Mouse (Mus musculus) stomach, embryonic 16.5 days (tissue): ENCODE measurements at regions not wholly inside any gene's neighbourhood (a gene's known extent, or its start where the extent isn't known, plus 50 kb on each side); places are given as distances from the start of the nearest gene placed in this dataset.

Experiments
- ATAC-seq: fragments of 200-750 bp; cut with Nextera tagmentation; 2 replicates; pipeline ENCODE4 v1.8.0; 2017; ENCODE audit warnings: moderate number of reproducible peaks, moderate TSS enrichment; ENCODE audit not compliant: insufficient read depth, low FRiP score
- H3K27ac ChIP-seq: fragments of 300-500 bp; sonication (generic); 2 replicates; pipeline ENCODE4 v1.5.1; 2014; ENCODE audit warnings: low read length
- H3K27me3 ChIP-seq: fragments of 300-500 bp; sonication (generic); 2 replicates; pipeline ENCODE4 v1.6.1; 2014; ENCODE audit warnings: low read length, control low read depth, mixed read lengths; ENCODE audit not compliant: control insufficient read depth, insufficient read depth
- H3K36me3 ChIP-seq: fragments of 300-500 bp; sonication (generic); 2 replicates; pipeline ENCODE4 v1.6.1; 2014; ENCODE audit warnings: low read length; ENCODE audit not compliant: control insufficient read depth, insufficient read depth
- H3K4me1 ChIP-seq: fragments of 300-500 bp; sonication (generic); 2 replicates; pipeline ENCODE4 v1.6.1; 2014; ENCODE audit warnings: low read length, control low read depth, mixed read lengths; ENCODE audit not compliant: control insufficient read depth, insufficient read depth
- H3K4me2 ChIP-seq: fragments of 300-500 bp; sonication (generic); 2 replicates; pipeline ENCODE4 v1.6.1; 2014; ENCODE audit warnings: low read depth, low read length, mixed read lengths
- H3K4me3 ChIP-seq: fragments of 300-500 bp; sonication (generic); replicated peaks from 2 replicates; pipeline ENCODE4 v1.5.1; 2014; ENCODE audit warnings: mild to moderate bottlenecking, low read length
- H3K9ac ChIP-seq: fragments of 300-500 bp; sonication (generic); 2 replicates; pipeline ENCODE4 v1.6.1; 2014; ENCODE audit warnings: low read length
- H3K9me3 ChIP-seq: fragments of 300-500 bp; sonication (generic); replicated peaks from 2 replicates; pipeline ENCODE4 v1.6.1; 2016; ENCODE audit warnings: low read length, control low read depth; ENCODE audit not compliant: control insufficient read depth
- WGBS: fragments of 180-500 bp; shearing (Covaris S2); extraction: QIAGEN DNeasy Blood & Tissue Kit; methylation state at CpG from one replicate; pipeline ENCODE4 v1.1.7; 2014; 5-methylcytosine and 5-hydroxymethylcytosine counted together

DNA sequence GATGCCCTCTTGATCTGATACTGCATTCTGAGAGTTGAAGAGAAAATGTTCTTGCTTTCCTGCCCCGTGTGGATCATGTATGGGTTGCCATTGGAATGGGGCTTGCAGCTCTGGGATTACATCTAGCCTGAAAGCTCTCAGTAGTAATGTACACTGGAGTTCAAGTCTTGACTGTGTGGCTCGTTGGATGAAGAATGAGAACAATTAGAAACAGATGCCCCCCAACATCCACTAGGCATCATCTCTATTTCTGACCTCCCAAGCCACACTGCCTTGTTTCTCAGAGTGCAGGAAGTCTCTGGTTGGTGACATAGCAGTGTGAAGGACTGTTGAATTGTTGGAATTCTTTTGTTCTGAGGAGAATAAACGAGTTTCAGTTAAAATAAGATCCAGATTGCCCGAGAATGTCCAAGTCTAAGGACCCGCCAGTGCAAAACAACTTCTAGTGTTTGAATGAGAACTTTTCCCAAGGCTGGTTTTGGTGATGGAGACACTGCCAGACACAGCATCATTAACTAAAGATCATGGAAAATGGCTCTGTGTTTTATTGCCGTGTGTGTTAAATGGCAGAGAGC, 272.4 kb downstream of the 1500009L16Rik start:
- Histone ChIP-seq H3K9me3 (no peaks in the 10 kb centered on the region), H3K9ac (no peak overlapping the region), H3K4me3 (no peak overlapping the region), H3K27me3 (no peaks in the 10 kb centered on the region), H3K4me1 (peaks cover 12% of the 10 kb centered on the region), H3K36me3 (no peaks in the 10 kb centered on the region), H3K4me2 (no peak overlapping the region), H3K27ac (peak overlapping the region; percentile 72)
- ATAC-seq: no peak
- 39% methylated on average over 6 of the region's 6 CpGs for WGBS

DNA sequence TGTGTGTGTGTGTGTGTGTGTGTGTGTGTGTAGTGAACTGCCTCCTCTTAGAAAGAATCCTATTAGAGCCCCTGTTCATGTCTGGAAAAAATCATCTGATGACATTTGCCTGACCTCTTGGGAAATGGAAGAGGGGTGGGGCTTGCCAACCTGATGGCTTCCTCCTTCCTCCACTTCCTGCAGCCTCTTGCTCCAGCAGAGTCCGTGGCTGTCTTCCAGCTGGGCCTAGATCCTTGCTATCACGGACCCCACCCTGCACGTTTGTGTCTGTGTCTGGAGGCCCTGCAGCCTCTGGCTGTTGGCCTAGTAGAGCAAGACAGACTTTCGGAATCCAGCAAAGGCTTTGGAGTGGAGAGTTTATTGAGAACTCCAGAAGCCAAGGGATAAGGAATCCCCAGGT, 273.2 kb downstream of the 1500009L16Rik start:
- 16% methylated on average over 4 of the region's 4 CpGs for WGBS
- peak overlapping the region; percentile 72; the same call in 1 of the 2 replicates for H3K27ac ChIP-seq
- H3K4me3 ChIP-seq: no peak overlapping the region
- H3K27me3 ChIP-seq: no peaks in the 10 kb centered on the region
- no peaks in the 10 kb centered on the region for H3K9me3 ChIP-seq
- peaks cover 12% of the 10 kb centered on the region for H3K4me1 ChIP-seq
- no peaks in the 10 kb centered on the region for H3K36me3 ChIP-seq
- H3K9ac ChIP-seq: no peak overlapping the region; the same call in 1 of the 2 replicates
- ATAC-seq: peak; percentile 71; the same call in 1 of the 2 replicates
- no peak overlapping the region for H3K4me2 ChIP-seq

GRCm38 (mm10) chr10:83996489-83996888, 273.8 kb downstream of the 1500009L16Rik start:
- Histone ChIP-seq H3K27ac (peak overlapping the region; percentile 44; the same call in 1 of the 2 replicates), H3K36me3 (no peaks in the 10 kb centered on the region), H3K4me2 (no peak overlapping the region), H3K27me3 (no peaks in the 10 kb centered on the region), H3K4me3 (no peak overlapping the region), H3K9me3 (no peaks in the 10 kb centered on the region), H3K9ac (no peak overlapping the region), H3K4me1 (peaks cover 12% of the 10 kb centered on the region)
- no peak for ATAC-seq
- 72% methylated on average over 2 of the region's 2 CpGs for WGBS

DNA sequence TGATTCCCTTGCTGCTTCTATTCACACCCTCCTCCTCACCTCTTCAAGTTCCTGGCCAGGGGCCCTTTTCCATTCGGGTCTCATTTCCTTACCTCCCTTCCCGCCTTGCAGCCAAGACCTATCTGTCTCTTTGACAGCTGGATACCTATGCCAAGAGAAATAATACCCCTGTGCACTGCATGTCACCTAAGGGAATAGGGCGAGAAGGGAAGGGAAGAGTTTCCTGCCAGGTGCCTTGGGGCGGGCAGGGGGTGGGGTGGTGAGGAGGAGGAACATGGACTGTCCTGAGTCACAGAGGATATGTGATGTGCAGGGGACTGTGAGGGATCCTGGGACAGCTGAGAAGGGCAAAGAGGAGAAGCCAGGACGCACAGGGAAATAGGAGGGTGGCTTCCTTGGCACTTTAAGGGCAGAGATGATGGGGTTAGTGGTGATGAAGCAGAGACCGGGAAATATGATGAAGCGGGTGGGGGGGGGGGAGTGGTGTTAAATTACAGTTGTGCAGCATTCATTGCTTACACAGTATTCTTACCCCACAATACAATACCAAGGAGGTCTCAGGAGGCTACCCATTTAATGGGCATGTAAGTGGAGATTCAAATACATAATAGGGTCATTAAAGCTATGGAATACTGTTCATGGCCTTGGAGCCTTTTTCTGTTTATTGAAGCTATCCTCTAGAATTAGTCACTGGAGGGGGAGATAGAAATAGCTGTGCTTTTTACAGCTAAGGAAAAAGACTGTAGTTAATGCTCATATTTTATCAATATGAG, 278.0 kb downstream of the 1500009L16Rik start:
- H3K36me3 ChIP-seq: no peaks in the 10 kb centered on the region
- H3K9ac ChIP-seq: no peak overlapping the region
- no peaks in the 10 kb centered on the region for H3K27me3 ChIP-seq
- 55% methylated on average over 7 of the region's 7 CpGs for WGBS
- no peaks in the 10 kb centered on the region for H3K9me3 ChIP-seq
- ATAC-seq: no peak
- H3K4me1 ChIP-seq: peaks cover 9% of the 10 kb centered on the region
- no peak overlapping the region for H3K4me3 ChIP-seq
- H3K4me2 ChIP-seq: no peak overlapping the region
- no peak overlapping the region for H3K27ac ChIP-seq

DNA sequence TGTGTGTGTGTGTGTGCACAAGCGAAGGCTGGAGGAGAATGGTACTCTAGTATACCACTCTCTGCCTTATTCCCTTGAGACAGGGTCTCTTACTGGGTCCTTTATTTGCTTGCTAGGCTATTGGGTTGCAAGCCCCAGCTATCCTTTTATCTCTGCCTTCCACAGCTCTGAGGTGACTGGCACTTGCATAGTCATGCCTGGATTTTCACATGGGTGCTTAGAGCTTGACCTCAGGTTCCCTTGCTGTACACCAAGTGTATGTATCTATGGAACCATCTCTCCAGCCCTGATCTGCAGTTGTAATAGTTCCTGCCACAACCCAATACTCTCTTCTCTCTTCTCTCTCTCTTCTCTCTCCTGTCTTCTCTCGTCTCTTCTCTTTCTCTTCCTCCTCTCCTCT, 280.1 kb downstream of the 1500009L16Rik start:
- WGBS: 74% methylated on average over 2 of the region's 2 CpGs
- H3K9ac ChIP-seq: no peak overlapping the region
- no peaks in the 10 kb centered on the region for H3K36me3 ChIP-seq
- ATAC-seq: no peak
- H3K9me3 ChIP-seq: no peaks in the 10 kb centered on the region
- H3K4me1 ChIP-seq: no peaks in the 10 kb centered on the region; the same call in 1 of the 2 replicates
- no peak overlapping the region for H3K27ac ChIP-seq
- H3K4me3 ChIP-seq: no peak overlapping the region
- H3K27me3 ChIP-seq: no peaks in the 10 kb centered on the region
- H3K4me2 ChIP-seq: no peak overlapping the region

- Histone ChIP-seq H3K4me2 (no peak overlapping the region), H3K4me1 (no peaks in the 10 kb centered on the region; the same call in 1 of the 2 replicates), H3K27me3 (no peaks in the 10 kb centered on the region), H3K27ac (no peak overlapping the region), H3K9ac (no peak overlapping the region), H3K9me3 (no peaks in the 10 kb centered on the region), H3K4me3 (no peak overlapping the region), H3K36me3 (no peaks in the 10 kb centered on the region)
- ATAC-seq: peak; percentile 33; the same call in 1 of the 2 replicates
- WGBS: 43% methylated on average over 8 of the region's 8 CpGs
Measured at GRCm38 (mm10) chr10:84003601-84004149, 281.0 kb downstream of the 1500009L16Rik start.

DNA sequence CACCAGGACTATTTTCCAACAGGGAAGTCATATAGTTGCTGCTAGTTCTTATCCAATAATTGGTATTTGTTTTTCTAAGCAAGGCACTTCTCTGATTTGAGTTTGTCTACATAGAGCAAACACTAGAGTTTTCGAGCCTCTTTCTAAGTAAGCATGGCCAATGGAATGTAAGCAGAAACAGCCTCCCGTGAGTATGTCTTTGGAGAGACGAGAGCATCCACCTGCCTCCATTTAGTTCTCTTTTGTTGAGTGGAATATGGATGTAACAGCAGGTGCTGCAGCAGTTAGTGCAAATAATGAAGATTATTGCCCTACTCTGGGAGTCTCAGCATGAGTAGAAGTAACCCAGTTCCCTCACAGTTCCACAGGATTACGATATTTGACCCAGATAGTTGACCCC, 286.3 kb downstream of the 1500009L16Rik start:
- Histone ChIP-seq H3K27me3 (no peaks in the 10 kb centered on the region), H3K9me3 (no peaks in the 10 kb centered on the region), H3K4me3 (no peak overlapping the region), H3K9ac (no peak overlapping the region), H3K27ac (no peak overlapping the region), H3K4me1 (no peaks in the 10 kb centered on the region), H3K36me3 (no peaks in the 10 kb centered on the region), H3K4me2 (no peak overlapping the region)
- ATAC-seq: no peak
- WGBS: 55% methylated on average over 4 of the region's 4 CpGs

GRCm38 (mm10) chr10:84019381-84019780, 296.7 kb downstream of the 1500009L16Rik start:
- H3K4me1 ChIP-seq: peaks cover 5% of the 10 kb centered on the region; the same call in 1 of the 2 replicates
- H3K9me3 ChIP-seq: no peaks in the 10 kb centered on the region
- peak overlapping the region; percentile 19; the same call in 1 of the 2 replicates for H3K4me2 ChIP-seq
- ATAC-seq: no peak
- H3K36me3 ChIP-seq: no peaks in the 10 kb centered on the region
- no peak overlapping the region for H3K4me3 ChIP-seq
- WGBS: 16% methylated on average over 9 of the region's 9 CpGs
- no peaks in the 10 kb centered on the region for H3K27me3 ChIP-seq
- H3K9ac ChIP-seq: no peak overlapping the region
- no peak overlapping the region for H3K27ac ChIP-seq

DNA sequence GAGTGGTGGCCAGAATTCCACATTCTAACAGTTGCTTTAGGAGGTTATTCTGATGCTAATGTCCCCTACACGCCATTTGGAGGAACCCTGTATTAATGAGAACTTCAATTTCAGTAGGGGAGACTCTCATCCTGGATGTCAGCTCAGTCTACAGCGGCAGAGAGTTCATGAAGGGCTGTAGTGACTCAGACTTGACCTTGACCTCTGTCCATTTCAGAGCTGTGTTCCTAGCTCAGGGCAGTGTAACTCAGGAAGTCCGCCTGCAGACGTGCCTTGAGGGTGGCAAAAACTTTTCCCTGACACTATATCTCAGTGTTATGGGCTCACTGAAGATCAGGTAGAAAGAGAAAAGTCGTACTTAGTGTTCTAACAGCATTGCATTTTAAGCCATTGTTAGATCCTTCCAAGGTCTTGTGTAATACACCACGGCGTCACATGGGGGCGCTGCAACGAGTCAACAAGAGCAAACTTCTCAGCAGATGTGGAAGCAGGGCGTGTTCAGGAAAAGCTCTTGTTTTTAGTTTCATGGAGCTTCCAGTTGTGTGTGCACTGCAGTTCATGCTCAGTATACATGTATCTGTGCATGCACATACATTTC, 297.5 kb downstream of the 1500009L16Rik start:
- H3K4me3 ChIP-seq: no peak overlapping the region
- no peak for ATAC-seq
- H3K9ac ChIP-seq: no peak overlapping the region
- H3K27me3 ChIP-seq: no peaks in the 10 kb centered on the region
- no peaks in the 10 kb centered on the region for H3K36me3 ChIP-seq
- H3K4me2 ChIP-seq: no peak overlapping the region
- peaks cover 6% of the 10 kb centered on the region; the same call in 1 of the 2 replicates for H3K4me1 ChIP-seq
- WGBS: 46% methylated on average over 10 of the region's 10 CpGs
- no peaks in the 10 kb centered on the region for H3K9me3 ChIP-seq
- H3K27ac ChIP-seq: no peak overlapping the region
